Mouse (Mus musculus) right cerebral cortex, postnatal 10 days (tissue): Measurements from ENCODE around the gene Plcb2.
A peak's percentile ranks its signal among the peaks of the same experiment; 100 is the strongest.

Experiments
- DNase-seq, 2 experiments: peaks; one replicate each; pipeline ENCODE4 v3.0.0; 2021; ENCODE audit warnings: low spot score in 2 of 2

Gene Plcb2

GRCm38 (mm10) chr2:118728337-118728736 lies at the start of gene Plcb2:
Gene Plcb2 (minus strand): TSS chr2:118728438.
- DNase-seq = peak in 1 of 2 experiments; percentile 22

GRCm38 (mm10) chr2:118776295-118776694 lies 48.1 kb upstream of the Plcb2 start:
- no peak for DNase-seq

- DNase-seq = peak; percentile 77 to 87
Measured at GRCm38 (mm10) chr2:118775846-118776245, 47.6 kb upstream of the Plcb2 start.

GRCm38 (mm10) chr2:118775396-118775795 lies 47.2 kb upstream of the Plcb2 start:
- peak; percentile 49 to 60 for DNase-seq

- DNase-seq = no peak
Measured at GRCm38 (mm10) chr2:118774536-118774935, 46.3 kb upstream of the Plcb2 start.

- no peak for DNase-seq
Measured at GRCm38 (mm10) chr2:118772158-118772874, 44.1 kb upstream of the Plcb2 start, which contains the start of gene Phgr1. Gene Phgr1 (plus strand): TSS chr2:118772769.

DNA sequence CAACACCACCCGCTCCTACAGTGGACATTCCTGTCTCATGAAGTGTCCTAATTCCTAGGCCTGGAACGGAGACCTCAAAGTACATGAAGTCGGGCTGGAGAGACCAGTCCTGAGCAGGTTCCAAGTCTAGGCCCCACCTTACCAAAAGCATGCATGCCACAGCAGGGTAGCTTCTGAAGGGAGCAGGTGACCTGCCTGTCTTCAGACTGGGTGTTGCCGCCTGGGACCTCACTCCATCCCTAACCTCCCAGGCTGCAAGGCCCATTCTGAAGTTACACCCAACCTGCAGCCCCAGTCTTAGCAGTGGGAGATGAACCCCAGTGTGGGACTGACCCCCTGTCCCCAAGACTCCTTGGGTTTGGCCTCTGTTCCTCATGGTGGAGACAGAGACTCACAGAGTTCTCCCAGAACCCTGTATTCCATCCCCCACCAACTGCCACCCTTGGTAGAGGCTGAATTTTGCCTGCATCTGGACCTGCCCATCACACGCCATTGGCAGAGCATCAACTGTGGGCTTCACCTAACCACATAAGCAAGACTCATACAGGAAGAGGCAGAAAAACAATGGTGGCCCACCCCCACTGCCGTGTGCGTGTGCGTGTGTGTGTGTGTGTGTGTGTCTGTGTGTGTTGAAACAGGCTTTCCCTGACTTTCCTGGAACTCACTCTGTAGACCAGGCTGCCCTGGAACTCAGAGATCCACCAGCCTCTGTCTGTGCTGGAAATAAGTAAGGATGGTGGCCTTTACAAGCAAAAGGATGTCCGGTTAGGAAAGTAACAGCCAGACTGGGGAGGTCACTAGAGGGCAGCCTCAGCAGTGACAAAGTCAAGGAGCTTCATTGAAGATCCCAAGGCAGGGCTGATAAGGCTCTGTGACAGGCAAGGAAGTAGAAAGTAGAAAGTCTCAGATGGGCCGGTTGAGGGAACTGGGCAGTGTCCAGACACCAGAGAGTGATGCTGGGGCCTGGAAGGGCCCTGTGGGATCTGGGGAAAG lies 38.1 kb upstream of the Plcb2 start:
- DNase-seq = no peak

DNA sequence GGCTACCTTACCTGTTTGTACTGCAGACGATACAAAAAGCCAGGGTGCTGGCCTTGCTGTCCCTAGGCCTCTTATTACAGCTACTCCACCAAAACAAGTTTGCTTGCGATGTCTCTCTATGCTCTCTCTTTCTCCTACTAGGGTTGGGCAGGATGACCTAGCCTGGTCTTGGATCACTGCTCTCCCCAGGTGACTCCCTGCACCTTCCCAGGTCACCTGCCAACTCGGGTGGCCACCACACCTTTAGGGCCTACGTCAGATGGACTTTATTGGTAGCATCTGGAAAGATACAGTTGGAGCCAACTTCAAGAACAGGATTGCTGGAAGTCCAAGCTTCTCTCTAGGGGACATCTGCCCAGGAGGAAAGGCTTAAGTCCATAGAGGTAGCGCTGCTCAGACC lies 36.6 kb upstream of the Plcb2 start:
- DNase-seq = no peak

DNA sequence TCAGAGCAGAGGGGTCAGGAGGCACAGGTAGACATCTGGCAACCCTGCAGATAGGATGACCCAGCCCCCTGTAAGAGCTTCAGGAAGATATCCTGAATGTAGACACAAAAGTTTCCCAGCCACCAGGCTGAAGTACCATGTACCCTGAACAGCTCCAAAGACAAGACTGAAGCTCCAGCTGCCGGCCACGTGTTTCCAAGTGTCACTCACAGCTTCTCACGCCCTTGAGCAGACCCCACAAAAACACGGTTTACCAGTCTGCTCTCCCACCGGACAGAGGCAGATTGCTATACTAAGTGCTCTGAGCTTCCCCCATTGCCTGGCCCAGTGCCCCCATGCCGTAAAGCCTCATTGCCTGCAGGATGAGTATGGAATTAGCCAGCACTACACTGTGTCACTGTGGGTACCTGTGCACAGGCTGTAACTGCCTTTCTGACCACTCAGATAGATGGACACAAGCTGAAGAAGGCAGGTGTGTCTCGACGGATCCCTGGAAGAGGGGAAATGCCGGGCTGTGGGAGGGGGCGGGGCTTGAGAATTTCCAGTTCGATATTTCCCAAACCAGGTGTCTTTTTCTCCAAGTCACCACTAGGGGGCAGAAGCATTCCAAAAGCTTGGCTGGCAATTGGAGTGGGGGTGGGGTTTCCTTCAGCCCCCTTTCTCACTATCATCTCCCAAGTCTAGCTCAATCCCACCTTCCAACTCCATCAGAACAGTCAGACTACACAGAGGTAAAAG lies 36.0 kb upstream of the Plcb2 start:
- DNase-seq = peak; percentile 55 to 65

DNA sequence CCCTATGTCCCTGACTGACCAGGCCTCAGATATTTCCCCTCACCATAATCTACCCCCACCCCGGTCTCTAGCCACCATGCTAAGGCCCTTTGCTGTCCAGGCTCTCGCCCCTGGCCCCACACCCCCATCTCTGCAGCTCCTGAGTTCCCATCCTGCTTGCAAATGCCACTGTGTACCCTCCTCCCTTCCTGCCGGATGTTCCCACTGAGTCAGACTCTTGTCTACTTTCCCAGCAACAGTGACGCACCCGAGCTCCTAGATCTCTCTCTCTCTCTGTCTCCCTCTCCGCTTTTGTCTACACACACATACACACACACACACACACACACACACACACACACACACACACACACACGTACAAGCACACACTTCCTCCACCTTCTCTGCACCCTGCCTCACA lies 35.2 kb upstream of the Plcb2 start:
- DNase-seq = peak; percentile 53 to 72

- DNase-seq = peak in 1 of 2 experiments; percentile 51
Measured at GRCm38 (mm10) chr2:118762784-118763148, 34.5 kb upstream of the Plcb2 start.

GRCm38 (mm10) chr2:118761906-118762783 lies 33.9 kb upstream of the Plcb2 start, which contains the start of gene Ccdc9b:
Gene Ccdc9b (minus strand): TSS chr2:118762661.
- DNase-seq = peak; percentile 91

DNA sequence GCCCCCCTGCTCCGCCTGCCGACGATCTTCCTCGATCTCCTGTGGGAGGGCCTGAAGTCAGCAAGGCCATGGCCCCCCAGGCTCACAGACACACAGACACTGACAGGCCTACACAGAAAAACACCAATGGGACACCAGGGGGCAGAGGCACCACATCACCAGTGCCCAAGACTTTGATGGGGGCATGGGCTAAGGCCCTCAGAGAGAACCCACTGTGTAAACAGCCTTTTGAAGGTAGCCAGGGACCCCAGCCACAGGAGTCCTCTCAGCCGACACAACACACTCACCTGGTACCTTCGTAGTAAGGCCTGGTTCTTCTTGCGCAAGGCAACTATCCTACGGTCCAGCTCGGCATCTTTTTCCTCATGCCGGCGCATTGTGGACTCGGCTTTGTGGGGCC lies 33.1 kb upstream of the Plcb2 start:
- DNase-seq = no peak

DNA sequence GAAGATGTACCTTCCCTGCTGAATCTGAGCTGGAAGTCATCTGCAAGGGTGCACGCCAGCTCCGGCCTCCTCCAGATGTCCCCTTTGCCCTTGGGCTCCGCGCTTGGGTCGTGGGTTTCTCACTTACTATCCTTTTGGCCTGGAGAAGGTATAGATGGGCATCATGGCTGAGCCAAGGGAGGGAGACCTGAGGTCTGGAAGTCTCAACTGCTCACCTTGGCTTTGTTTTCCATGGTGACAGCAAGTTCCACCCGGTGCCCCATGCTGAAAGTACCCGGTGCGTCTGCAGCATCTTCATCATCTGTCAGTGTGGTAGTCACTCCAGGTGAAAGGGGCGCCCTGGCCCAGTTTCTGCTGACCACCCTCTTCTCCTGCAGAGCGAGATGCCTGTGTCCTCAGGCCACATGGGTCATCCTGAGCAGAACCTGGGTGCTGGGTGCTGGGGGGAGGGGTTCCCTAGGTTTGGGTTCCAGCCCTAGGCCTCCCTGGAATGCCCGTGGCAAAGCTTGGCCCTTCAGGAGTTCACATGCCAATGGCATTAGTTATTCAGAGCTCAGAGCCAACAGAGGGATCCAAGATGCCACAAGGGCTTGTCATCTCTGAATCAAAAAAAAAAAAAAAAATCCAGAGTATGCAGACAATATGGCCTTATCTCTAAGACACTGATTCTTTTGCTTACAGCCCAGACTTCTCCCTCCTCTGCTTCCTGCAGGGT lies 32.2 kb upstream of the Plcb2 start:
- no peak for DNase-seq

DNA sequence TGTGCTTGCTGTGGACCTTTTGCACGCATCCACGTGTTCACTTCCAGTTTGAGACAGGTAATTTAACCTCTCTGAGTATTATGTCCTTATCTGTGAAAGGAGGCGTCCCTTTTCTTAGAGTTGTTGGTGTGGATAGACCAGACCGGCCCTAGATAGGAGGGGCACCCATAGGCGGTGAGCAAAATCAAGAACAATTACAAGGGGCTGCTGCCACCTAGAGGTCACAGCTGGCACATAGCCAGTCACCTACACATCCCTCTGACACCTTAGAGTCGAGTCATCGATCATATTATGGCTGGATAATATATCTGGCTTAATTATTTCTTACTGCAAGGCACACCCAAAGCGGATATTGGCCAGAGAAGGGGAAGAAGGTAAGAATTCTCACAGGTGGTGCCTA lies 31.6 kb upstream of the Plcb2 start:
- DNase-seq = peak; percentile 69 to 75

DNA sequence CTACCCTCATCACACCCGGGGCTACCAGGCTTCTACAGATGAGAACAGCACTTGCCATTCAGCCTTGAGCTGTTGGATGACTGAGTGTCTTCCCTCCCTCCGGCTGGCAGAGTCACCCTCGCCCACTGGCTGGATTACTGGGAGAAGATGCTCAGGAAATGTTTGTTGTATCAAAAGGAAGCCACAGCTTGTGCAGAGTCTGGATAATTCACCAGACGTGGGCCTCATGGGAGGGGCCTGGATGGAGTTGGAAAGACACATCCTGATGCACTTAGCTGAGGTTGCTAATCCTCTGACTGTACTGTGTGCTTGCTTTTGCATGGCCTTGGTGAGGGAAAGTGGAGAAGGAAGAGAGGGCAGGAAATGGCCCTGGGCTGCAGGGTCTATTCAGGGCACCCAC lies 27.9 kb upstream of the Plcb2 start:
- no peak for DNase-seq

GRCm38 (mm10) chr2:118755407-118755806 lies 27.2 kb upstream of the Plcb2 start:
- DNase-seq = no peak

GRCm38 (mm10) chr2:118754143-118754542 lies 25.9 kb upstream of the Plcb2 start:
- DNase-seq = no peak

DNA sequence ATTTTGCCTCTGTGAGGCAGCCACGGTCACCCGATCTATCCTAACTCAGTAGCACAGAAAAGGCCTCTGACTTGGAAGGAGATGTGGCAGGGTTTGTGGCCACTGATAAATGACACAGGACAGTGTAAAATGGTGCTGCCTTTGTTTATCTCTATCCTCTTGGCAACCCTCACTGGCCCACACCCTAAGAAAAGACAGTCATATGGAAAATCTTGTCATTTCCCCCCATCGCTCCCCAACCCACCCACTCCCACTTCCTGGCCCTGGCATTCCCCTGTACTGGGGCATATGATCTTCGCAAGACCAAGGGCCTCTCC lies 24.5 kb upstream of the Plcb2 start:
- DNase-seq = no peak
